Mouse (Mus musculus): ENCODE results near the gene Nek6.
A peak's percentile ranks its signal among the peaks of the same experiment; 100 is the strongest.

The Nek6 gene

DNA sequence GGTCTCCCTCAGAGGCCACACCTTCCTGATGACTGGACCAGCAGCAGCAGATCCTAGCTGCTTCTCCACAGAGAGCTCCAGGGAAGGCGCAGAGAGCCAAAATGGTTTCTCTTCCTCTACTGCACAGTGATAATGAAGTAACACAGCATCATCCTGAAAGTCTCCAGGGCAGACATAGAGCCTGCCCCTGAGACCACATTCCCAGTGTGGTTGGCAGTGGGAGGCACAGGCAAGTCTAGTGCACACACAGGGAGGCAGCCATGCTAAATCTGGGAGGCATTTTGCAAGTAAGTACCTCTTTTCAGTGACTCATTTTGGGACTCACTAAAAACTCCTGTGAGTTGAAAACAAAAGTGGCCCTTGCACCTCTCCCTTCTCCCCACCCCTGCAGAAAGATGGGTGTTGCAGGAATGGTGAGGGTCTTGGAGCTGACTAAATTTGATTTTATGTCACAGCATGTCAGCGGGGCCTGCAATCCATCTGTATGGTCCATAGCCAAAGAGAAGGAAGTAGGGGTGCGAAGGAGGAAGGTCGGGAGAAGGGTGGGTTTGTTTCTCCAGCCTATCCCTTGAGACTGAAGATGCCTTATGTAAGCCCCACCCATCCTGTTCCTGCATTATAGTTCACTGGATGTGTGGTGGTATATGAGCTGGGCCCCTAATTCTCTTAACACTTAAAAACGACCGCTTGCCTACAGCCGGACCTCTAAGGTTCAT is 2.3 kb upstream of the Nek6 start:
- no peak for DNase-seq (ENCODE audit: low spot score in 2 of 2)

DNA sequence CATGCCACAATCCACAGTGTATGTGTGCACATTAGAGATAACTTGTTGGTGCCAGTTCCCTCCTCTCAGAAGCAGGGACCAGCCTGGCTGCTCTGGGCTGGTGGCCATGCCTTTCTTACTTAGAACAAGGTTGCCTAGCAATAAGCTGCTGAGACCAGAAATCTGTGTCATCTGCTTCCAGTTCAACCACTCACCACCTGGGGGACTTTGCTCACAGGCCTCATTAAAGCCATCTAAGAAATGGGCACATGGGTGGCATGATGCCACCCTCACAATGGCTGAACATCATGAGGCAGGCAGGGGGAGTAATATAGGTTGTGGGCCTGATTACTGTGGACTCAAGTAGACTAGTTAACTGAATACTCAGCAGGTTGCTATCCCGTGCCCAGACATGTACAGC is 1.3 kb upstream of the Nek6 start:
- DNase-seq (ENCODE audit: low spot score in 2 of 2), result peak; percentile 40 to 71

DNA sequence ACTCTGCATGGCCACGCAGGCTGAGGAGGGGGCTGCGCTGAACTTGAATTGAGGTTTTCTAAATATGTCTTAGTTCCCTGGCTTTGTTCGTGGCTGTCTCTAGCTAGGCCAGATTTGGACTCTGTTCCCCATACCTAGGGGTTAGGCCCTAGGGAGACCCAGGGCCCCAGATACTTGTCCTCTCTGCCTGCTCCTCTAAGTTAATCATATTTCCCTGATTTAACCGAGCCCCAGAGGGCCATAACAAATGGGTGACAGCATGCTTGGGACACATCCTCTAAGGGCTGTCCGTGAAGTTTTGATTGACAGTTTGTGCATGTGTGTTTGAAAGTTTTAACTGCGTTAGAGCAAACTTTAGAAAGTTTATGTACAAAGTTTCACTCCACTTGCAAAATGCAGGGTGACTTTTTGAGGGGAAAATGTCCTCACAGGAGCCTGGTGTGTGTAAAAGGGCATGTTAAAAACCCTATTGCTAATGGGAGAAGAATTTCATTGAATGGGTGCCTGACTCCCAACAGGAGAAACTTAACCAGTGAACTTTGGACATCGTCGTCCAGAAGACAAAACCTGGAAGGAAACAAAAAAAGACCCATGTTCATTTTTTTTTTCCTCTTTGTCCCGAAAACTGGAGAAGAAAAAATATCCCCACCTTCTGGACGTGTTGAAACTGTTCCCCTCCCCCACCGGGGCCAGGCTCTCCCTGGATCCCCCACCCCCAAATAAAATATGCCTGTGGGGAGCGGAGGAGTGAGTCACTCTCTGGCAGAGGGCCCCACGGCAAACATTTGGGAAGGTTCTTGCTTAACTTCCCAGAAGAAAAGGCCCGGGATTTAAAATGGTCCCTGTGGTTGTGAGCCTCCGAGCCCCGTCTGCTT is 1.1 kb downstream of the Nek6 start:
- DNase-seq (ENCODE audit: low spot score in 2 of 2), result peak in 1 of 2 experiments; percentile 31

DNA sequence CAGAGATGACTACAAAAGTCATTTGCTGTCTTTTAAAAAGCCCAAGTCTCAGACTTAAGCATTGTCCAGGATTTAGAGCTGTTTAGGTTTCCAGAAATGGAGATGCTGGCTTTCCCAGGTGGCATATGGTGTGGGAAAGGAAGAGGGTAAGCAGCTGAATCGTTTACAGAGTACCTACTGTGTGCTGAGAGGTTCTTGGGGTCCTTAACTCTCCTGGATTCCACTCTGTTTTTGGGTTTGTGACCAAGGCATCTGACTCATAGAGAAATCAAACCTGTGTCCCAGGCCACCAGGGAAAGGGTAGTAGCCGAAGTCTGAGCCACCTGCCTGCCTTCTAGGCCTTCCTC is 1.7 kb downstream of the Nek6 start:
- no peak for DNase-seq (ENCODE audit: low spot score in 2 of 2)

DNA sequence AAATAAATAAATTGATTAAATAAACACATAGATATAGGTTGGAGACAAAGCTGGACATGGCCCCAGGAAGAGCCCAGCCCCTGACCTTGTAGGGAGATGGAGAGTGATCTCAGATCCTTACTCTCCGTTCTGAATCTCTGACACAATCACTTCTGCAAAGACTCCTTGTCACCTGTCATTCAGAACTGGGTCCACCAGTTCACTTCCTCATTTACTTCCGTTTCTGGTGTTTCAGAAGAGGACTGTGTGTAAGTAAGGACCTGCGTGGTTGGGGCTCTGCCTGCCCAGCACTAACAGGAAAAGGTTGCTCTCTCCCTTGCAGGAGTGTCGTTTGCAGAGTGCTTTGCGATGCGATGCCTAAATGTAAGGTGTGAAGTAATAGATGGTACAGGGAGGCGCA is 3.0 kb downstream of the Nek6 start:
- no peak for DNase-seq (ENCODE audit: low spot score in 2 of 2)

DNA sequence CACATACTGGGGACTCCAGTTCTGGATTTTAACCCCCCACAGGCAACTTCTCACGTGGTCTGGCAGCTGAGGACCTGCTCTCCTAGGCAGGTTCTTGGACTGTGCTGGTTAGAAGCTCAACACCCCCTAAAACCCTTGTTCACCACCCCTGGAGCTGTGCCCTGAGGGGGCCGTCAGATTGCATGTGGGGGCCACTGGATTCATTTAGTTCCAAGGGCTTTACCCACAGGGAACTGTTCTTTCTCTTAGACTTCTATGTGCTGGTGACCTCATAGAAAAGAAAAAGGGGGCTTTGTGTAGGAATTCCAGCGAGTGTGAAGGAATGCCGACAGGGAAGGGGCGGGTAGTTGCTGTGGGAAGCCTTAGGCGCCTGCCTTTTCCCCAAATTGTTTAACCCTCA is 4.0 kb downstream of the Nek6 start:
- no peak for DNase-seq (ENCODE audit: low spot score in 2 of 2)

DNA sequence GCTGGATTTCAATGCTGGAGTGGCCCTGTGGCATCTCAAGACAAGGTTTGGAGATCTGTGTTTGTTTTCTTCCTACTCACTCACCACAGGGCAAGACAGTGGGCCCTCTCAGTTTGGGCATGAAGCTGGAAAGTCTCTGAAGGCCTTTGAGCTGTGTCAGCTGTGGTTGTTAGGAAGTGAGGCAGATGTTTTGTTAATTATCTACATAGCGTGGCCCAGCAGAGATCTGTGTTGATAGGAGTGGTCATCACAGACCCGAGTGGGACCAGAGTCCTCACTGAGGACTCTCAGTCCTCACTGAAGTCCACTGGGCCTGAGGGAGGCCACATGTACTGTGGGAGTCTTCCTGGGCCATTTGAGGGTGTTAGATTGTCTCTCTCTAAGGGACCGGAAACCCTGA is 5.0 kb downstream of the Nek6 start:
- no peak for DNase-seq (ENCODE audit: low spot score in 2 of 2)

DNA sequence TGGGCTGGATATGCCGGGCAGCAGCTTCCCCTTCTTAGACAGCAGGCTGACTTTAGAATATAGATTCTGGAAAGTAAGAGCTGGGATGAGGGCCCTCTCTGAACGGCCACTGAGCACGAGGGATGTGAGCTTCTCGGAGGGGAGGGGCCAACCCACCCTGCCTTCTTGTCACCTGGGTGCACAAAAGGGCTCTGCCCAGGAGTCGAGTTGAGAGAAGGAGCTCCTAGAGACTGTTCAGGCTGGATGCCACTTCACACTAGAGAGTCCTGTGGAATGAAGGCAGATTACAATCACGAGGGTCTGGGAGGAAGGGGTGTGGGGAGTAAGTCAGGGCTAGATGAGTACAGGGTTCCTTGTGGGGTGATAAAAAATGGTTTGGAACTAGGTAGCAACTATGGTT is 5.6 kb downstream of the Nek6 start:
- DNase-seq (ENCODE audit: low spot score in 2 of 2), result no peak

DNA sequence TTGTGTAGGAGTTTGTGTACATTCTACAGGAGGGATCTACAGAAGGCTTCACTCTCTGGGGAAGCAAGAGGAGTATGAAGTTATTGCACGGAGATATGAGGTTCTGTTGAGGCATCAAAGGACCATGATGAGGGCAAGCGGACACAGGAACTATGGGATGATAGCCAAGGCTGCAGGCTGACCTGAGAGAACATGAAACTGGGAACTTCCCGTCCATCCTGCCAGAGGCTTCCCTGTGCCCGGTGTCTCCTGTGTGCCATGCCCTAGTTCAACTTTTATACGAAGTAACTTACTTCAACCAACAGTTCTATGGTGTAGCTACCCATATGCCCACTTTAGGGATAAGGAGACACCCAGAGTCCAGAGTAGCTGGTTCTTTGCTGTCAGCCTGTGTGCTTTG is 7.3 kb downstream of the Nek6 start:
- DNase-seq (ENCODE audit: low spot score in 2 of 2), result no peak

DNA sequence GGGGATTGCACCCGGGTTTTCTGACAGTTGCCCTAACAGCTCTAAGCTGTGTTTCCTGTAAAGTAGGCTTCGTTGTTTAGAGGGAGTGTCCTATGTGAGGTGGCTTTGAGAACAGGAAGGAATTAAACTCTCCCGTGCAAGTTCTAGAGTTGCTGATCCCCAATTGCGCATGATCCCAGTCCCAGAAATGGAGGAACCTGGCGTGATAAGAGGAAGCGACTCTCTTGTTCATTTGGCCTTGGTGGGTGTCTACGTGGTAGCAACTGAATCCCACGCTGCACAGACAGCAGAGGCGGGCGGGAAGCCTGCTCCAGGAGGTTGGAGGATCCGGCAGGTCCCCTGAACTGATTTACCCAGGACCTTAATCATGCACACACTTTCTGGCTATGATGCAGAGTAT is 8.5 kb downstream of the Nek6 start:
- DNase-seq (ENCODE audit: low spot score in 2 of 2), result no peak

DNA sequence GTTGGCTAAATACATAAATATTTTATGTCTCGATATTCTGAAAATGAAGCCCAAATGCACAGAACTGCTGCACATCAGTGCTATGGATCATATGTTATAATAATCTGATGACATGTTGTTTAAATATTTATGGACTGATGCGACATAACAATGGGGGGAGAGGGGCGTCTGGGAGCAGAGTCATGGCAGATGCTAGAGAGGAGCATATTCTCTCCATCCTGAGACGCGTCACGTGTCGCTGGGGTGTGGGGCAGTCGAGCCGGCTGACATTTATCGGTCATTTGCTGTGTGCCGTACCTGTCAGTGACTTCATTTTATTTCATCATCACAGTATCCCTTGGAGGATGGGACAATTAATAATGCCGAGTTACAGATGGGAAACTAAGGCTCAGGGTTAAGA is 10.2 kb downstream of the Nek6 start:
- no peak for DNase-seq (ENCODE audit: low spot score in 2 of 2)

DNA sequence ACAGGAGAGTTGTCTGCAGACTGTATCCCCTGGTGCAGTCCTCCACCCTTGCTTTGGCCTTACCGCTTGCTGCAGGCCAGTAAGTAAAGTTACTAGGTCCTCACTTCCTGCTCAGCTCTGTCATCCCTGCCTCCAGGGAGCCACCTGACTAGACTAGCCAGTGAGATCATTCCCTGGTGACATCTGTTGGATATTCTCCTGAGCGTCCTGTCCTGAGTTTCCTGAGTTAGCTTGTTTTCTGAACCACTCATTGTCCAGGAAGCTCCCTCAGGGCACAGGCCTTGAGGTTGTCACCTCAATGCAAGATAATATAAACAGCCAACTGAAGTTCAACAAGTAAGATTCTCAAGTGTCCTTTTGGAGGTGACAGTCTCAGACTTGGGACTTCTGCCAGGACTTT is 10.9 kb downstream of the Nek6 start:
- DNase-seq (ENCODE audit: low spot score in 2 of 2), result no peak

DNA sequence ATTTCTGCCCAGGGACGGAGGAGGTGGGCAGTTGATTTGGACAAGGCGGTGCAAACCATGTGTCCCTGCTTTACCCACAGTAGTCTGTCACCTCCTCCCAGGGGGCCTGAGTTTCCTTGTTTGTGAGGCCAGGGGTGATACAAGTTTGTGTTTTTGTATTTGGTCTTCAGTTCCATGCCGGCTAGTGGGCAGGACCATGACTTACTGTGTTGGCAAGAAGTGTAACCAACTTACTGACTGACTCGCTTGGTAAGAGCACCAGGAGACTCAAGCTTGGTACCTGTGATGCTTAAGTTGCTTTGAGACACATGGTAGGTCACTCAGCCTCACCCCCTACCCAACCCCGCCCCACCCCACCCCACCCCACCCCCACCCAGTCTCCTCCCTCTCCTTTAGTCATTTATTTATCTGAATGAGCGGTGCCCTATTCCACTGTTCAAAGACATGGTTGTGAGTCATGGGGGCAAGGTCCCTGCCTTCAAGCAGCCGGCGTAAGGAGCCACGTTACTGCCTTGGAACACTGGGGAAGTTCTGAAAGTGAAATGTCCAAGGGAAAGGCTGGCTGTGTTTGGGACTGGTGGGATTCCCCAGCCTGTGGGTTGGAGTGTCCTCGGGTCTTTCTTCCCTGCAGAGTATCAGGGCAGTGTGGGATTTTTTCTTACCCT is 12.5 kb downstream of the Nek6 start:
- no peak for DNase-seq (ENCODE audit: low spot score in 2 of 2)

DNA sequence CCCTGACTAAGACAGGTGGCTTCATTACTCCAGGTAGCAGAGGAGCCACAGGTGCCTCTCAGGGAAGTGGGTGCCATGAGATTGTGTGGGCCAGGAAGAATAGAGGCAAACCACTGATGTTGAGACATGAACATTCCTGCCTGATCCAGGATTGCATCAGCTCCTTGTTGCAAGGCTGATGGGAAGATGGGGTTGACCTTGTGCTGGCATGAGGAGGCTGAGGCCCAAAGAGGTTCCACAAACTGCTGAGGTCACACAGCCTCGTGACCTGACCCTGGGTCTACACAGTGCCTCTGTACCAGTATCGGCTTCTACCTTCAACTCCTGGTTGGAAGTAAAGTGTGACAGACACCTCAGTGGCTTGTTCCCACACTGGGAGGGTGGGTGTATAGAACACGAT is 13.6 kb downstream of the Nek6 start:
- DNase-seq (ENCODE audit: low spot score in 2 of 2), result no peak

DNA sequence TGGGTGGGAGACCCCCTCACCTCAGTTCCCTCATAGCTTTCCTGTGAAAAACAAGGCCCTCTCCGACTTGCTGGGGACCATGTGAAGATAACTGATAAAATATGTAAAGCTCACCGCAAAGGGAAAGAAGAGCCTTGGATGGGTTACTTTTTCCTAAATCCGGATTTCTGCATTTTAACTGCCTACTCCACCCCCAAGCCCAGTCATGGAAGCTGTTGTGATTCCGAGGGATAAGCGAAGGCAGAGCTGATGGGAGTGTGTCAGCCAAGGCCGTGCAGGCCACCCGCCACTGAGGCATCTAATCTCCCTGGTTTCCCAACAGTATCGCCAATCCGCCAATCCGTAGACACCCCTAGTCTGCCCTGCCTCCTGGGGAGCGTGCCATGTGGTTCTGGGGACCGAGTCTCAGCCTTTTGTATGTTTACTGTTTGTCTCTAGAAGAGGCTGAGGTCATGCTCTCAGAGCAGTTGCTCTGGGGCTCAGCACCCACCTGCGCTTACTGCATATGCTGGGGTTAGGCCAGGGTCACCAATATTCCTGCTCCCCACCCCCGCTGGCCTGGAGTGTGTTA is 18.2 kb downstream of the Nek6 start:
- no peak for DNase-seq (ENCODE audit: low spot score in 2 of 2)

DNA sequence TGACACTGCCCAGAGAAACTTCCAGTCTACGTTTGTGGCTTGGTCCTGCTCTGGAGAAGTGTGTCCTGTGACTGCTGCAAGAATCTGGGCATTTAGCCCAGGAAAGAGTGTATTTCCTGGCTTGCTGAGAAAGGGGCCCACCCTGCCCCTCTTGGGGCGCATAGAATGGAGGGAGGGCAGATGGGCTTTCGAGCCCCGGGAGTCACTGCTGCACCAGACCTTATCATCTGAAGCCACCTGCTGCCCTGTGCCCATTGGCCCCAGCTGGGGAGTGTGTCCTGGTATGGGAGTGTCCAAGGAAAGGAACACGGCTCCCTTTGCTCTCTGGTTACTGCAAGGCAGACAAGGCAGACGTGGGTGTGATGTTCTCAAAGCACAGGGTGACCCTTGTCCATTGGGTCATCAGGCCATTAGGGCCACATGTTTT is 19.5 kb downstream of the Nek6 start:
- DNase-seq (ENCODE audit: low spot score in 2 of 2), result no peak

DNA sequence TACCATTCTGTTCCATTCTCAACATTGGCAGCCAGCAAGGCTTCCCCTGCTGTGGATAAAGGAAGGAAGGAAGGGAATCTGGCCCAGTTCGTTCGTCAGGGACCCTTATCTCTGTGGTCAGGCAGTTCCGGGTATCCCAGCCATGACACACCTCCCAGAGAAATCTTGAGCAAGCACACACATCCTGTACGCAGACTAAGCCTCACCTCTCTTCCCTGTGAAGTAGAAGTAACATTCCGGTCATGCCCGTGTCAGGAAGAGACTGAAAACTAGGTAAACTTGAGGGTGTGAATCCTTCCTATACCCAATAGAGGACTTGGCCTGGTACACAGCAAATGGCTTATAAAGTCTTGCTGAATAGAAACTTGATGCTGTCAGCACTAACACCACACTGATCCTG is 21.9 kb downstream of the Nek6 start:
- DNase-seq (ENCODE audit: low spot score in 2 of 2), result no peak

DNA sequence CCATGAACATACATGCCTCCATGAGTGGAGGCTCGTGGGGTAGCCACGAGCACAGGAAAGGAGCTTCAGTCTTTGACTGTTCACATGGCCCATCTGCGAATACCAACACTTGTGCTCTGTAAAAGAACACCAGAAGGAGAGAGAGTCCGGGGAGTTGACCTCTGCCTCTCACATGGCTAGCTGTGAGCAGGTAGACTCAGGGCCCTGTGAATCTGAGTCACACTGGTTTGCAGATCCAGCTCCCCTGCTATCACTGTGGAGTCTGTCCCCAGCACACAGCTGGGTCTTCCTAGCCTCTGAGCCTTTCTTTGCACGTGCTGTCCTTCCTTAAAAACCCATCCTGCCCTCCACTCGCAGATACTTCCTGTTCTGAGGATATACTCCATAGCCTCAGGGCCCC is 22.3 kb downstream of the Nek6 start:
- no peak for DNase-seq (ENCODE audit: low spot score in 2 of 2)

DNA sequence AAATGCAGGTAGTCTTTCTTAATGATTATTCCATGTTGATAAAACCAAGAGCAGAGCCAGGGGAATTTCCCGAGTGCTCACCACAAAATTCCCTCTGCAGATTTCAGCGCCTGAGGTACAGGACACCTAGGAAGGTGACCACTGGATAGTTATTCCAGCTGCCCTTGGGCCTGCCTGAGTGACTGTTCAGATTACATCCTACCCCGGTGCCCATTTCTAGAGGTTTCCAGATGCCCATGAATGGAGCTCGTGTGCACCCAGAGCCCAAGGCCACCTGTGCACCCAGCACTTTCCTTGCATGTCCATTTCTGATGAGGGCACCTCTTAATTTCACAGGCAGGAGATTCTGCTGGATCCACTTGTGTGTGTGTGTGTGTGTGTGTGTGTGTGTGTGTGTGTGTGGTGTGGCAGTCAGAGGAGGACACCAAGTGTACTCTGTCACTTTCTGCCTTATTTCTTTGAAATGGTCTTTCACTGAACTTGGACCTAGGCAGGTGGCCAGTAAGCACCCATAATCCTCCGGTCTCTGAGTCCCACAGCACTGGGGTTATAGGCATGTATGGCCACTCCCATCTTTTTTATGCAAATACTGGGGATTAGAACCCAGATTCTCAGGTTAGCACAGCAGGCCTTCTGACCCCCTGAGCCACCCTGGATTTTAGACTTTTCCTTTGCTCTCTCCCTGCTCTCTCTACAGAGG is 22.9 kb downstream of the Nek6 start:
- DNase-seq (ENCODE audit: low spot score in 2 of 2), result no peak

DNA sequence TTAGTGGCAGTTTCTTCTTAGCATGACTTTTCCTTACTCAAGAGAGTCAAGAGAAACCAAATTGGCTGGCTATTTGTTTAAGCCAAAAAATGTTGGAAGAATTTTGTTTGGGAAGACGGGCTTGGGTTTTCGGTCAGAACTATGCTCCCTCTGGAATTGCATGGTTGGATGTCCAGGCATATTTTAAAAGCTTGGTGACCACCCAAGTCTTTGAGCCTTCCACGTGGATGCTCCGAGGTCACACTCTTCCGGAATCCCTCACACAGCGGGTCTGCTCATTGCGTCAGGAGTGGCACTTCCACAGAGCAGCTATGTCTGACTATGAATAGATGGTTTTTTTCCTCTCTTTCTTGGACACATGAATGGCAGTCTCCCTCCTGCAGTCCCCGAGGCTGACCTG is 23.6 kb downstream of the Nek6 start:
- no peak for DNase-seq (ENCODE audit: low spot score in 2 of 2)

DNA sequence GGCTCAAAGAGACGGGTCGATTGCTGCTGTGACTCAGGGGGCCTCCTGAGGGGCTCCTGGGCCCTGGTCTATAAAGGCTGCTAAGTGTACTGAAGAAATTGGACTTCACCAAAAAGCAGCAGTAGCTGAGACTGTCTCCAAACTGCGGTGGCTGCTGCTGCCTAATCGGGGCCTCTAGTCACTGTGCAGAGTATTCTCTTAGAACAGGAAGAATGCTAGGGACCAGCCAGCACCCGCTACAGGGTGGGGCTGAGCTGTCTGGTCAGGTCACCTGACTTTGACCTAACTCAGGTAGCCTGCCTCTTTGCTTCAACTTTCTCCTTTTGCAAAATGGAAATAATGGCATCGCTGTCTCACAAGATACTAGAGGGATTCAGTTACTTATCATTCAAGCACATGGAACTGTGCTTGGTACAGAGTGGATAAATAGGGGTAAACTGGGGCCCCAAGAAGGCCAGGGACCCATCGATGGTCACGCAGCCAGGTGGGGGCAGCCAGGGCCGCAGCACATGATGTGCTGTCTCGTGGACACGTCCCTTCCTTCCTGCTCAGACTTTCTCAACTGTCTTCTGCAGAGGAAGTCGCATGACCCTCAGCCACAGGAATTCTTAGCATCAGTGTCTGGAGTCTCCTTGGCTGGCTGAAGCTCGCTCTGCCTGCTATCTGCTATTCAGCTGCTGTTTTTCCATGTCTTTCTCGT is 24.2 kb downstream of the Nek6 start:
- DNase-seq (ENCODE audit: low spot score in 2 of 2), result no peak
